Mouse (Mus musculus): ENCODE results near the gene Eps8l3. TPM values are rescaled to one million over a fixed set of nuclear protein-coding genes. Genes with fewer than 3 reads are reported as not detected.

The Eps8l3 gene
- polyA plus RNA-seq (2014; fragmentation: Nextera tagmentation; extraction: Ambion mirVana) = not detected in 2 replicates

DNA sequence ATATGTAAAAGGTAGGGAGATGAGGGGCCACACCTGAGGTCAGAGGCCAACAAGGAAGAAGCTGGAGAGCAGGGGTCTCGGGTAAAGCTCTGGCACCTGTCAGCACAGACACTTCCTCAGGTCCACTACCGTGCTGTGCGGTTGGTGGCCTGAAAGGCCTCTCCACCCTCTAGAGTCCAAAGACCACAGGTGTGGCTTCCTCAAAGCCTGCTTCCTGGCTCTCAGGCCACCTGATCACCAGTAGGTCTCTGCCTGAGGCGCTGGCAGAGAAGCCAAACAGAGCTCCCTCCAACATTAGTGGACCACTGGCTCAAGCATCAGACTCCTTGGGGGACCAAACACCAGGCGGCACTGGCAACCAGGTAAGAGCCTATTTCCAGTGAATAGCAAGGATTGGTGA, at the start of gene Eps8l3:
TSS of gene Eps8l3 (plus strand) at position 225 of the 400 bp plus-strand sequence.
- H3K27ac ChIP-seq (ENCODE audit: low read depth, low read length) = no peak within 1 kb of the TSS
- H3K4me3 ChIP-seq (ENCODE audit: low read depth, low read length) = no peak within 1 kb of the TSS
- H3K36me3 ChIP-seq (ENCODE audit: control insufficient read depth, insufficient read depth, low read length) = no peaks in the 10 kb centered on the region
- DNase-seq (ENCODE audit: low spot score) (no peak), ATAC-seq (no peak)
- no peaks in the 10 kb centered on the region for H3K27me3 ChIP-seq (replicated peaks; ENCODE audit: control insufficient read depth, insufficient read depth, low read length)
- H3K4me1 ChIP-seq (ENCODE audit: control insufficient read depth, insufficient read depth, low read length) = no peaks in the 10 kb centered on the region
- WGBS = 84% methylated on average over 5 of the region's 5 CpGs
- no peak within 1 kb of the TSS for H3K9ac ChIP-seq (ENCODE audit: low read length)
- no peak within 1 kb of the TSS for H3K4me2 ChIP-seq (ENCODE audit: low read length)
- no peaks in the 10 kb centered on the region for H3K9me3 ChIP-seq (replicated peaks; ENCODE audit: control insufficient read depth, low read length)

DNA sequence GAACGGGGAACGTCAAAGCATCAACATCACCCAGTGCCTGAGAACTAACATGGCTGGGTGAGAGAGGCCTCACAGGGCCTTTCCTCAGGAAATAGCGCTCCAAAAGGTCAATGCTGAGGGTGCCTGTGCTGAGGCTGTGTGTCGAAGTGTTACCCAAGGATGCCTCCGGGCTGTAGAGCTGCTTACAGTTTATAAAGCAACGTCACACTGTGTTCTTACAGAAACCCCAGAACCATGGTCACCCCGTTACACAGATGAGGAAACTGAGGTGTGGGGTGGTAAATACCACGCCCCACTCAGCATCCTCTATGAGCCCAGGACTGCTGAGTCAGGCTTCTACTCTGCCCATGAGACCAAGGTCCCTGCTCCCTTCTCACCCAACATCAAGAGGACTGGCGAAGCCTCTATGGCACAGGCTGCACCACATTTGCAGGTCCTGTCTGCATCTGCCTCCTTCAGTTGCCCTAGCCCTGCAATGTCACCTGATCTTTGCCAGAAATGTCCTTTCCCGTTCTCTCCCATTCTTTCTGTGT, 49.1 kb upstream of the Eps8l3 start:
- no peak overlapping the region for H3K4me3 ChIP-seq (ENCODE audit: low read depth, low read length)
- 92% methylated on average over 10 of the region's 10 CpGs for WGBS

DNA sequence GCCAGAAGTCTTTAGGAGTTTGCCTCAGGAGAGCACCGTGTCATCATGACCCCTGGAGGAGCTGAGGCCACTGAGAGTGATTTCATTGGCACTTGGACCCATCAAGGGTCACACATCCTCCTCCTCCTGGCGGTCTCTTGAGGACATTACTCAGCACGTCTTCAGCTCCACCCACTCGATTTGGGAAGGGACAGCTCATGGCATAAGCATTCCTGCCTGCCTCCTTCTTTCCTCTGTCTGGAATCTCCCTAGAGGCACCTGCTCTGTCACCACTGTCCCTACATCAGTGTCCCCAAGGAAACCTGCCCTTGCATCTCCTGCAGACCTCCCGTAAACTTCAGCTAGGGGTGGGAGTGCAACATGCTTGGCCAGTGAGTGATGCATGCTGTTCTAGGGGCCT, 48.5 kb upstream of the Eps8l3 start:
- no peak overlapping the region for H3K27ac ChIP-seq (ENCODE audit: low read depth, low read length)
- no peak overlapping the region for H3K9ac ChIP-seq (ENCODE audit: low read length)
- no peaks in the 10 kb centered on the region for H3K9me3 ChIP-seq (replicated peaks; ENCODE audit: control insufficient read depth, low read length)
- H3K4me1 ChIP-seq (ENCODE audit: control insufficient read depth, insufficient read depth, low read length) = peaks cover 7% of the 10 kb centered on the region
- no peaks in the 10 kb centered on the region for H3K36me3 ChIP-seq (ENCODE audit: control insufficient read depth, insufficient read depth, low read length)
- no peaks in the 10 kb centered on the region for H3K27me3 ChIP-seq (replicated peaks; ENCODE audit: control insufficient read depth, insufficient read depth, low read length)
- no peak overlapping the region for H3K4me3 ChIP-seq (ENCODE audit: low read depth, low read length)
- WGBS = 71% methylated on average over 5 of the region's 5 CpGs
- H3K4me2 ChIP-seq (ENCODE audit: low read length) = no peak overlapping the region
- ATAC-seq (no peak), DNase-seq (ENCODE audit: low spot score) (no peak)

More for the DNA sequence above, 49.1 kb upstream of the Eps8l3 start:
- Histone ChIP-seq H3K36me3 (ENCODE audit: control insufficient read depth, insufficient read depth, low read length) (no peaks in the 10 kb centered on the region), H3K4me1 (ENCODE audit: control insufficient read depth, insufficient read depth, low read length) (peaks cover 3% of the 10 kb centered on the region), H3K4me2 (ENCODE audit: low read length) (no peak overlapping the region), H3K27ac (ENCODE audit: low read depth, low read length) (no peak overlapping the region), H3K27me3 (replicated peaks; ENCODE audit: control insufficient read depth, insufficient read depth, low read length) (no peaks in the 10 kb centered on the region), H3K9me3 (replicated peaks; ENCODE audit: control insufficient read depth, low read length) (no peaks in the 10 kb centered on the region), H3K9ac (ENCODE audit: low read length) (no peak overlapping the region)
- ATAC-seq (no peak), DNase-seq (ENCODE audit: low spot score) (no peak)

DNA sequence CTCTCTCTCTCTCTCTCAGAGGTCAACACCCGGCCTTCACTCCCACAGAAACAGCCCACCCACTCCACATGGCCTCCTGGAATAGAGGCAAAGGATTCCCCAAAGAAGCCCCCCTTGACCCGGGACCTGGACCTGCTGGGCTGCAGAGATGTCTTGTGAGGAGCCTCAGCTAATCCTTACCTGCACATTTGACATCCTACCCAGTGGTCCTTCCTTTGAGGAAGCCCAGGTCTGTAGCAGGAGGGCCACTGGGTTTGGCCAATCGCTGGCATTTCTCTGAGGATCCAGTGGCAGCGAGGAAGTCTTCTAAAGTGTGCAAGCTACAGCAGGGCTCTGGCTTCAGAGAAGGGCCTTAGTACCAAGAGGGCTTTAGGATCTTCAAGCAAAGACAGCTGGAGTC, 48.0 kb upstream of the Eps8l3 start:
- Histone ChIP-seq H3K4me1 (ENCODE audit: control insufficient read depth, insufficient read depth, low read length) (peaks cover 11% of the 10 kb centered on the region), H3K4me2 (ENCODE audit: low read length) (no peak overlapping the region), H3K27ac (ENCODE audit: low read depth, low read length) (no peak overlapping the region), H3K27me3 (replicated peaks; ENCODE audit: control insufficient read depth, insufficient read depth, low read length) (no peaks in the 10 kb centered on the region), H3K4me3 (ENCODE audit: low read depth, low read length) (no peak overlapping the region), H3K9ac (ENCODE audit: low read length) (no peak overlapping the region), H3K36me3 (ENCODE audit: control insufficient read depth, insufficient read depth, low read length) (no peaks in the 10 kb centered on the region), H3K9me3 (replicated peaks; ENCODE audit: control insufficient read depth, low read length) (no peaks in the 10 kb centered on the region)
- DNase-seq (ENCODE audit: low spot score) (no peak), ATAC-seq (no peak)
- WGBS = 86% methylated on average over 4 of the region's 4 CpGs

DNA sequence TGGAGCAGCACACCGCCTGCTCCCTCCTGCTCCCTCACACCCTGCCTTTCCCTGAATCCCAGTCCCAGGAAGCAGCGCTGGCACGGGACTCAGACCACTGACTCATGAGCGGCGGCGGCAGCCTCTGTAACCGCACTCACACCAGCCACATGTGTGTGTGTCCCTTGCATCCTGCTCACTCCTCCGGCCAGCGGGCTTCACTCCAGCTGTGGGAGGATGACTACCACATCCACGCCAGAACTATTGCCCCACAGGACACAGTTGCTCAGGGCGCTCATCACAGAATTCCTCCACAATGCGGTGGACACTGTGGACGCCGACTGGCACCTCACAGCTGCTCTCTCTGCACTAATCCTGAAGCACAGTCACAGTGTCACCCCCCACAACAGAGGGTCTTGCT, 47.4 kb upstream of the Eps8l3 start:
- WGBS = 83% methylated on average over 14 of the region's 14 CpGs

DNA sequence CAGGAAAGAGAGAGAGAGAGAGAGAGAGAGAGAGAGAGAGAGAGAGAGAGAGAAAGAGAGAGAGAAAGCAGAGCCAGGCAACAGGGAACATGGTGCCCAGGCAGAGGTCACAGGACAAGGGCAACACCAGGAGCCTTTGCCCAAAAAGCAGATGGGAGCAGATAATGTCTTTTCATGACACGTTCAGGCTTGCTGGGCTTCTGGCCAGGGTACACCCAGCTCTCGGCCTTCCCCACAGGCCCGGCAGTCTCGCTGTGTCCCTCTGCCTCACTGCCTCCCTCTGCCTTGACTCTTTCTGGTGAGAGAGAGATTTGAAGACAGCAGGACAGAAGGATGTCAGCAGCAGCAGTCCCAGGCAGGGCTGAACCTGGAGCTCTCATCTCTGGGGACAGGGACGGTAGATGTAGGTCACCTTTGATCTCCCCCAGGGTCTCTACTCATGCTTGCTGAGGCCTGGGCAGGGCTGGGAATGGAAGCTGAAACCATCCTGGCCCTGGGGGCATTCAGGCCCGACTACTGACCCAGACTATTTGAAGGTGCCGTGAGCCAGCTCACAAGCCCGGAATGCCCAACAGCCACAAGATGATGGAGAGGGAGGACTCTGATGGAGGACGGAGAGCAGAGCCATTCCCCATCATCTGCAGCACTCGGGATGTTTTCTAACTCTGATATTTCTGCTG, 45.0 kb upstream of the Eps8l3 start:
- no peak overlapping the region for H3K27ac ChIP-seq (ENCODE audit: low read depth, low read length)
- peak overlapping the region; percentile 13; the same call in 1 of the 2 replicates for H3K9ac ChIP-seq (ENCODE audit: low read length)
- H3K4me2 ChIP-seq (ENCODE audit: low read length) = no peak overlapping the region
- DNase-seq (ENCODE audit: low spot score) (no peak), ATAC-seq (no peak)
- no peak overlapping the region for H3K4me3 ChIP-seq (ENCODE audit: low read depth, low read length)
- no peaks in the 10 kb centered on the region for H3K9me3 ChIP-seq (replicated peaks; ENCODE audit: control insufficient read depth, low read length)
- H3K4me1 ChIP-seq (ENCODE audit: control insufficient read depth, insufficient read depth, low read length) = peaks cover 13% of the 10 kb centered on the region
- no peaks in the 10 kb centered on the region for H3K27me3 ChIP-seq (replicated peaks; ENCODE audit: control insufficient read depth, insufficient read depth, low read length)
- no peaks in the 10 kb centered on the region for H3K36me3 ChIP-seq (ENCODE audit: control insufficient read depth, insufficient read depth, low read length)
- 70% methylated on average over 10 of the region's 10 CpGs for WGBS

More for the DNA sequence above, 47.4 kb upstream of the Eps8l3 start:
- H3K27me3 ChIP-seq (replicated peaks; ENCODE audit: control insufficient read depth, insufficient read depth, low read length) = no peaks in the 10 kb centered on the region
- no peak overlapping the region for H3K27ac ChIP-seq (ENCODE audit: low read depth, low read length)
- ATAC-seq (no peak), DNase-seq (ENCODE audit: low spot score) (no peak)
- H3K9me3 ChIP-seq (replicated peaks; ENCODE audit: control insufficient read depth, low read length) = no peaks in the 10 kb centered on the region
- H3K4me2 ChIP-seq (ENCODE audit: low read length) = no peak overlapping the region
- peaks cover 13% of the 10 kb centered on the region for H3K4me1 ChIP-seq (ENCODE audit: control insufficient read depth, insufficient read depth, low read length)
- H3K36me3 ChIP-seq (ENCODE audit: control insufficient read depth, insufficient read depth, low read length) = no peaks in the 10 kb centered on the region
- H3K9ac ChIP-seq (ENCODE audit: low read length) = no peak overlapping the region
- H3K4me3 ChIP-seq (ENCODE audit: low read depth, low read length) = no peak overlapping the region

DNA sequence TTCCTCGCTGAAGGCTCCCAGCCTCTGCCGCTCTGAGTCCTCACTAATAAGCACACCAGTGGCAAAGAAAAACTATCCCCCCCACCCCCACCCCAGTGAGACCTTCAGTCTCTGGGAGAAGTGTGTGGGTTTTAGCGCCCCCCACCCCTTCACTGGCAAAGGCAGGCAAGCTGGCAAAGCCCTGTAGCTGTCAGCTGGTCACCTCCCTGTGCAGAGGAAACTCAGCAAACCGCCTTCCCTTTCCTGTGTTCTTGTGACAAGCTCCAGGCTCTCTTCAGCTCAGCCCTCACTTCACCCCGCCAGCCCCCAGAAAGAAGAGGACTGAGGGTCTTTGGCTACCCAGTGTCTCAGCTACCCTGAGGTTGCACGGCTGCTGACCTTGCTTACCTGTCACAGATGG, 44.4 kb upstream of the Eps8l3 start:
- Histone ChIP-seq H3K4me3 (ENCODE audit: low read depth, low read length) (no peak overlapping the region), H3K36me3 (ENCODE audit: control insufficient read depth, insufficient read depth, low read length) (no peaks in the 10 kb centered on the region), H3K27me3 (replicated peaks; ENCODE audit: control insufficient read depth, insufficient read depth, low read length) (no peaks in the 10 kb centered on the region), H3K4me1 (ENCODE audit: control insufficient read depth, insufficient read depth, low read length) (peaks cover 13% of the 10 kb centered on the region), H3K9me3 (replicated peaks; ENCODE audit: control insufficient read depth, low read length) (no peaks in the 10 kb centered on the region), H3K4me2 (ENCODE audit: low read length) (no peak overlapping the region), H3K9ac (ENCODE audit: low read length) (no peak overlapping the region), H3K27ac (ENCODE audit: low read depth, low read length) (no peak overlapping the region)
- no peak for ATAC-seq
- WGBS = 66% methylated on average over 6 of the region's 6 CpGs
- DNase-seq (ENCODE audit: low spot score) = no peak

DNA sequence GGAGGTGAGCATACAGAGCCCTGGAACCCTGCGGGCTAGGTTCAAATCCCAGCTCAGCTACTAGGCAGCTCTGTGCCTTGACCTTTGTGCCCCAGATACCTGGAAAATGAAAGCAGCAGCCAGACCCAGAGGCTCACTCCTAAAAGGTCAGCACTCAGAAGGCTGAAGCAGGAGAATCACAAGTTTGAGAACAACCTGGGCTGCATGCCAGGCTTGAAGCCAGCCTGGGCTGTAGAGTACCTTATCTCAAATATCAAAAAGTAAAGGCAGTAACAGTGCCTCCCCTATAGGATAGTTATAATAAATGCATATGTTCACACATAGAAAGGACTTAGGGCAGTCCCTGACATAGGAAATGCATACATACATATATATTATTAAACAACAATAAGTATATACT, 43.7 kb upstream of the Eps8l3 start:
- ATAC-seq (no peak), DNase-seq (ENCODE audit: low spot score) (no peak)
- no peaks in the 10 kb centered on the region for H3K36me3 ChIP-seq (ENCODE audit: control insufficient read depth, insufficient read depth, low read length)
- H3K27ac ChIP-seq (ENCODE audit: low read depth, low read length) = 0 out of 2 replicates have a peak overlapping the region, but pooled peaks have one; percentile 65
- 67% methylated on average over 1 of the region's 1 CpGs for WGBS
- peaks cover 13% of the 10 kb centered on the region for H3K4me1 ChIP-seq (ENCODE audit: control insufficient read depth, insufficient read depth, low read length)
- H3K4me3 ChIP-seq (ENCODE audit: low read depth, low read length) = no peak overlapping the region
- no peak overlapping the region for H3K9ac ChIP-seq (ENCODE audit: low read length)
- H3K9me3 ChIP-seq (replicated peaks; ENCODE audit: control insufficient read depth, low read length) = no peaks in the 10 kb centered on the region
- H3K4me2 ChIP-seq (ENCODE audit: low read length) = no peak overlapping the region
- H3K27me3 ChIP-seq (replicated peaks; ENCODE audit: control insufficient read depth, insufficient read depth, low read length) = no peaks in the 10 kb centered on the region

DNA sequence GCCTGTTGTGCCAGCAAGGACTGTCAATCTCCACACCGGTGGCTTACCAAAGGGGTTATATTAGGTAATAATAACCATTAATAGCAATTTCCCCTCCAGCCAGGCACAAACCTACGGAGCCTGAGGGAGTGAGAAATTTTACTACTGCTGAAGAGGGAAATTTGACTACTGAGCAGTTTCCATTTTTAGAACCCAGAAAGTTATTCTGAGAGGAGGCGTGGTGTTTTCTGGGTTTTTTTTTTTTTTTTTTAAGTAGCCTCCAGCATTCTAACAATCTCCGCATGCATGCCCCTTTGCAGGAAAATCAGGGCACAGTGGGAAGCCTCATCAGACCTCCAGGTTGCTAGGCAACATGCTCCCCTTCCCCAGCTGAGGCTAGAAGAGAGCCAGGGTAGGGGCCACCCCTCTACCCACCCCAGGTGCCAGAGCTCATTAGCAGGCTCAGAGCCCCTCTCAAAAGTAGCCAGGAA, 43.1 kb upstream of the Eps8l3 start:
- DNase-seq (ENCODE audit: low spot score) (peak; percentile 90), ATAC-seq (peak; percentile 93)
- Histone ChIP-seq H3K9ac (ENCODE audit: low read length) (no peak overlapping the region), H3K9me3 (replicated peaks; ENCODE audit: control insufficient read depth, low read length) (no peaks in the 10 kb centered on the region), H3K36me3 (ENCODE audit: control insufficient read depth, insufficient read depth, low read length) (no peaks in the 10 kb centered on the region), H3K27me3 (replicated peaks; ENCODE audit: control insufficient read depth, insufficient read depth, low read length) (no peaks in the 10 kb centered on the region), H3K4me3 (ENCODE audit: low read depth, low read length) (no peak overlapping the region), H3K4me1 (ENCODE audit: control insufficient read depth, insufficient read depth, low read length) (peaks cover 13% of the 10 kb centered on the region), H3K27ac (ENCODE audit: low read depth, low read length) (peak overlapping the region; percentile 65), H3K4me2 (ENCODE audit: low read length) (no peak overlapping the region)
- under 1% methylated on average over 4 of the region's 4 CpGs for WGBS

Data from forebrain, embryonic 14.5 days (tissue).